Mouse (Mus musculus) brown adipose tissue, adult 24 weeks (tissue): ENCODE measurements around the gene Fam160a1. TPM values are rescaled to one million over a fixed set of nuclear protein-coding genes. Genes with fewer than 3 reads are reported as not detected.

Experiments used
- H3K27ac ChIP-seq: fragments of 200-500 bp; replicated peaks from 2 replicates; pipeline ENCODE4 v1.5.1; 2012; ENCODE audit warnings: low read depth, mild to moderate bottlenecking, low read length
- H3K4me1 ChIP-seq: fragments of 200-500 bp; 2 replicates; pipeline ENCODE4 v1.6.1; 2012; ENCODE audit warnings: low read length, mixed read lengths; ENCODE audit not compliant: control insufficient read depth, insufficient read depth, insufficient read length
- H3K4me3 ChIP-seq: fragments of 200-500 bp; 2 replicates; pipeline ENCODE4 v1.5.1; 2012; ENCODE audit warnings: low read depth, mild to moderate bottlenecking, low read length, moderate library complexity; ENCODE audit not compliant: insufficient read depth
- polyA plus RNA-seq: library from polyadenylated mRNA; stranded (reverse); fragments of >200 nt; gene quantifications from 2 replicates; pipeline ENCODE4 v1.2.4, GENCODE M21; 2012; ENCODE audit not compliant: missing spikeins, insufficient read depth, insufficient read length

Gene Fam160a1
- polyA plus RNA-seq, result 2.5 and 2.9 TPM in 2 replicates

DNA sequence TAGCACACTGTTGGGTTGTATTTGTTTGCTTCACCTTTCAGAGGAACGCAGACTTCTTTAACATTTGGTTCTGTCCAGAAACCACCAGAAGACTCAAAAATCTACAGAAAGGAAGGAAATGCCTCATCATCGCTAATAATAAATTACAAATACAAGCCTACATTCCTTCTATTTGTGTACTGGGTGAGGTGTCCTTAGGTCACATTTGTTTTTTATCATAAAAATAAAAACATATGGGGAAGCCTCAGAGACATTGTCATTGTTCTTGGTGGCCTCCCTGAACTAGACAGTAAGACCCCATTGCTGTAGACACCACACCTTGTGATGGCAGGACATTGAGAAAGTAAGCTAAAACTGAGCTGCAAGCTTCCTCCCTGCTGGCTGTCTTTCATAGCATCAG is at the start of gene Fam160a1:
Gene Fam160a1, minus strand, starts transcription at position 101 of the 400 bp plus-strand sequence.
- Histone ChIP-seq H3K27ac (no peak within 1 kb of the TSS), H3K4me3 (no peak within 1 kb of the TSS), H3K4me1 (peaks cover 5% of the 10 kb centered on the region)

GRCm38 (mm10) chr3:85863996-85864395 is 46.9 kb upstream of the Fam160a1 start:
- Histone ChIP-seq H3K27ac (no peak overlapping the region), H3K4me1 (peaks cover 2% of the 10 kb centered on the region; the same call in 1 of the 2 replicates), H3K4me3 (no peak overlapping the region)

DNA sequence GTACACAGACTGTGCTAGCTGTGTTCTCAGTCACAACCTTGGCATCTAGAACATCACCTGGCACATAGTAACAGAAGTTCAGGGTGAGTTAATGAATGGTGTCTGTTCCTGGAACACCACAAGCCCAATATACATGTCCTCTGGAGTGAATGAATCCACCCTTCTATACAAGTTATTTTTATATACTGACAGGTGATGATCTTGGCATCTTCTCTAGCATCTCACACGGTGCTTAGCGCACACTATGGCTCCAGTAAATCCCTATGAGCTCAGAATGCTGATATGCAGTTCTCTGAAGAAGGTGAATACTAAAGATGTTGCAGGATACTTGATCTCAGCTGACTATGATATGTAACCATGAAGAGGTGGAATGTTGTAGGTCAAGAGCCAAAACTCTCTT is 45.8 kb upstream of the Fam160a1 start:
- Histone ChIP-seq H3K27ac (no peak overlapping the region), H3K4me1 (peaks cover 2% of the 10 kb centered on the region; the same call in 1 of the 2 replicates), H3K4me3 (no peak overlapping the region)

GRCm38 (mm10) chr3:85860996-85861395 is 43.9 kb upstream of the Fam160a1 start:
- Histone ChIP-seq H3K4me3 (no peak overlapping the region), H3K27ac (no peak overlapping the region)

GRCm38 (mm10) chr3:85859311-85859710 is 42.2 kb upstream of the Fam160a1 start:
- Histone ChIP-seq H3K4me3 (no peak overlapping the region), H3K4me1 (no peaks in the 10 kb centered on the region), H3K27ac (no peak overlapping the region)

More at GRCm38 (mm10) chr3:85860996-85861395, 43.9 kb upstream of the Fam160a1 start:
- H3K4me1 ChIP-seq, result peaks cover 2% of the 10 kb centered on the region; the same call in 1 of the 2 replicates

GRCm38 (mm10) chr3:85858140-85859135 is 41.3 kb upstream of the Fam160a1 start:
- no peaks in the 10 kb centered on the region for H3K4me1 ChIP-seq
- no peak overlapping the region for H3K27ac ChIP-seq
- H3K4me3 ChIP-seq, result no peak overlapping the region

GRCm38 (mm10) chr3:85857083-85857482 is 40.0 kb upstream of the Fam160a1 start:
- H3K27ac ChIP-seq, result no peak overlapping the region

GRCm38 (mm10) chr3:85855947-85856346 is 38.9 kb upstream of the Fam160a1 start:
- Histone ChIP-seq H3K27ac (no peak overlapping the region), H3K4me3 (no peak overlapping the region), H3K4me1 (no peaks in the 10 kb centered on the region)

More at GRCm38 (mm10) chr3:85857083-85857482, 40.0 kb upstream of the Fam160a1 start:
- Histone ChIP-seq H3K4me3 (no peak overlapping the region), H3K4me1 (no peaks in the 10 kb centered on the region)

DNA sequence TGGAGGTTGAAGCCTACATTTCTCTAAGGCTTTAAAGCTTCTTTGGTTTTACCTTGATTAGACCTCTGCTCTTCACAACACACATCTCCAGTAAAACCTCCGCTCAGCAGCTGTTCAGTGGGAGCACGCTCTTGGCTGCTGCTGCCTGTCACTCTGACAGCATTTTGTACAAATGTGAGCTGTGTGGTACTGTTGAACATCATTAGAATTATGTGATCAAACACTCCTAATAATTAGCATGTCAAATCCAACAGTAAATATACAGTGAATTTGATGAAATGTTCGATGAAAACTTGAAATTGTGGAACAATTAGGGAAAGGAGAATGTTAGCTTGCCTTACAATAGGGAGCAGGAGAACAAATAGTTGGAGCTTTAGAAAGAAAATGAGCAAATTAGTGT is 38.0 kb upstream of the Fam160a1 start:
- no peak overlapping the region for H3K27ac ChIP-seq
- H3K4me3 ChIP-seq, result no peak overlapping the region
- no peaks in the 10 kb centered on the region for H3K4me1 ChIP-seq

DNA sequence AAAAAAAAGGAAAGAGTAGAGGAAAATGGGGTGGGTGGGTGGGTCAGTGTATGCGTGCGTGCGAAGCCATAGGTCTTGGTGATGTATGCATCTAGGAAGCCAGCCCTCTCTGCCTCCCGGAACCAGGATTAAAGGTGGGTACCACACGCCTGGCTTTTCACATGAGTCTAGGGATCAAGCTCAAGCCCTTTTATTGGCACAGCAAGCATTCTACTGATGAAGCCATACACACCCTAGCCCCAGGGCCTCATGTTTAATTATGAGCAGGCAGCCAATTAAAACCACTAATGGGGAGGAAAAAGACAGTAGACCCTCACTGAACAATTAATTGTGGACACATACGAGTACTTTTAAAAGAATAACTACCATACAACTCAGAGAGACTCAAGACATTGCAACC is 37.1 kb upstream of the Fam160a1 start:
- Histone ChIP-seq H3K4me1 (no peaks in the 10 kb centered on the region), H3K4me3 (no peak overlapping the region), H3K27ac (no peak overlapping the region)

- H3K4me3 ChIP-seq, result no peak overlapping the region
- no peak overlapping the region for H3K27ac ChIP-seq
- H3K4me1 ChIP-seq, result no peaks in the 10 kb centered on the region
Measured at GRCm38 (mm10) chr3:85853715-85854114, 36.6 kb upstream of the Fam160a1 start.

DNA sequence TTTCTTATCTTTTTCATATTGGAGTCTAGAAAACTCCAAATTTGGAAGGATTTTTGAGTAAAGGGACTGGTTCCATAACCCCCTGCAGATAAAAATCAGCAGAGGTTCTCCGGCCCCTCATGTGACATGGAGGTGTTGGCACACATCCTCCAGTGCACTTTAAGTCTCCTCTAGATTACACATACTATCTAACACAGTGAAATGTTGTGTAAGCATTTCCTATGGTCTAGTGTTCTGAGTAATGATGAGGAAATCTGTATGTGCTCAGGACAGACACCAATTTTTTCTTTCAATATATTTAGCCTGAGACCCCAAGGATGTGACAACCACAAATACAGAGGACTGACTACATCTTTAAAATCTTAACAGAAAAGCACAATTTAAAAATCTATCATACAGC is 33.0 kb upstream of the Fam160a1 start:
- no peaks in the 10 kb centered on the region for H3K4me1 ChIP-seq
- H3K4me3 ChIP-seq, result no peak overlapping the region
- H3K27ac ChIP-seq, result no peak overlapping the region

DNA sequence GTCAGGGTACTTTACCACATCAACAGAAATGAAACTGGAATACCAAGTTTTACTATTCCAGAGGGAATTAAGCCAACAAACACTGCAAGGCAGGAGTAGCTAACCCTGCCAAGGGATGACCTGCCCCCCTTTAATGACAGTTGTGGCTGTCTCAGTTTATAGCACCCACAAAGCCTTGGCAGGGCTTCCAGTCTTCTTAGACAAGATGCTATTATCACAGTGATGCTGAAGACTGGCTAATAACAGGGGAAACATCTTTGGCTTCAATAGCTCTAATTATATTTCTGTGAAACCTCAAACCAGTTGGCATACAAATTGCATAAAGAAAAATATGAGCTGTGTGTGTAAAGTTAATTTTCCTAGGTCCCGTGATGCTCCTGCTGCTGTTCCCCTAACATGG is 29.2 kb upstream of the Fam160a1 start:
- no peaks in the 10 kb centered on the region for H3K4me1 ChIP-seq

DNA sequence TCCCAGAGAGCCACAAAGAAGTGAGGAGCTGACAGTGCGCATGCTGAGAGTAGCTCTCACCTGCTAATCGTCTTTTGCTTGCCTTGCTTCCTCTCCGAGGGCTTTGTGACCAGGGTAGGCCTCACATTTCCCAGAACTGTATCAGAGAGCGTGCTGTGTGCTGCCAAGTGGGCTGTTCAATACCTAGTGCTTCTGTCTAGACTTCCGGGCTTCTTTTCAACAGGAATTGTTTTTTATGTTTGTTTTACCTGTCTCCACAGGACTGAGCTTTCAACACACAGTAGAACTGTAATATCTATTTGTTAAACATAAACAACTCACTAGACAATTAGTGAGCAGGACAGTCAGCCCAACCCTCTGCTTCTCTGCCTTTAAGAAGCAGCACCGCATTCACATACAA is 28.2 kb upstream of the Fam160a1 start:
- Histone ChIP-seq H3K4me1 (no peaks in the 10 kb centered on the region), H3K4me3 (no peak overlapping the region), H3K27ac (no peak overlapping the region)

More for the DNA sequence above, 29.2 kb upstream of the Fam160a1 start:
- Histone ChIP-seq H3K4me3 (no peak overlapping the region), H3K27ac (no peak overlapping the region)

- no peak overlapping the region for H3K27ac ChIP-seq
- H3K4me1 ChIP-seq, result no peaks in the 10 kb centered on the region
- H3K4me3 ChIP-seq, result no peak overlapping the region
Measured at GRCm38 (mm10) chr3:85842881-85843218, 25.8 kb upstream of the Fam160a1 start.
